Mouse (Mus musculus): ENCODE results near the gene Vmn1r107. TPM values are rescaled to one million over a fixed set of nuclear protein-coding genes. Genes with fewer than 3 reads are reported as not detected.
"Not testable (repeated sequence)": the region's sequence is repeated elsewhere in the genome, so short reads cannot be mapped to it uniquely, and the experiment has no call there.

Vmn1r107 gene
- not detected in 2 replicates for polyA plus RNA-seq (2015; fragmentation: Nextera tagmentation; extraction: Ambion mirVana)

DNA sequence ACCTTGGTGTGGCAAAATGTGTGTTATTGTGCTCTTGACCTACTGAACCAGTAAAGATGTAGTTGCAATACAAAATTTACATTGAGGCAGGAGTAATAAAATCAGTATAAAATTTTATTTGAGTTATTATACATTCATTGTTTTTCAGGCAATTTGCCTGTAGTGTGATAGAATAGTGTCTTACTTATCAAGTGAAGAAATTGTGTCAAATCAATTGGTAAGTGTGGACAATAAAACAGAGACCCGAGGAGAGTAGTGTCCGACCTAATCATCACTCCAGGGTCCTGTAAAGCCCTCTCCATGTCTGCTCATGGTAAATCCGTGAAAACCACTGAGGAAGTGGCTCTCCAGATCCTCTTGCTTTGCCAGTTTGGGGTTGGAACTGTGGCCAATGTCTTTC, at the start of gene Vmn1r107:
Gene Vmn1r107 (plus strand): TSS at position 301 of the 400 bp plus-strand sequence.
- H3K4me3 ChIP-seq; H3K27ac ChIP-seq; H3K9ac ChIP-seq; H3K4me1 ChIP-seq; H3K36me3 ChIP-seq; H3K27me3 ChIP-seq; H3K4me2 ChIP-seq; ATAC-seq (ENCODE audit: borderline replicate concordance, extremely low read depth, low FRiP score, low TSS enrichment); H3K9me3 ChIP-seq: not testable (repeated sequence)
- no CpG with 5 or more reads among the region's 3 CpGs for WGBS

DNA sequence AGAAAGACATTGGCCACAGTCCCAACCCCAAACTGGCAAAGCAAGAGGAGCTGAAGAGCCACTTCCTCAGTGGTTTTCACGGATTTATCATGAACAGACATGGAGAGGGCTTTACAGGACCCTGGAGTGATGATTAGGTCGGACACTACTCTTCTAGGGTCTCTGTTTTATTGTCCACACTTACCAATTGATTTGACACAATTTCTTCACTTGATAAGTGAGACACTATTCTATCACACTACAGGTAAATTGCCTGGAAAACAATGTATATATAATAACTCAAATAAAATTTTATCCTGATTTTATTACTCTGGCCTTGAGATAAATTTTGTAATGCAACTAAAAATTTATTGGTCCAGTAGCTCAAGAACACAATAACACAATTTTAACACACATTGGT, 34.4 kb downstream of the Vmn1r107 start, which contains the start of gene Vmn1r111:
Gene Vmn1r111 (minus strand): TSS at position 101 of the 400 bp plus-strand sequence.
- not testable (repeated sequence) for H3K9me3 ChIP-seq; H3K27me3 ChIP-seq; H3K36me3 ChIP-seq; ATAC-seq (ENCODE audit: borderline replicate concordance, extremely low read depth, low FRiP score, low TSS enrichment); H3K9ac ChIP-seq; H3K27ac ChIP-seq; H3K4me3 ChIP-seq; H3K4me1 ChIP-seq; H3K4me2 ChIP-seq
- WGBS: no CpG with 5 or more reads among the region's 2 CpGs

Other genes starting within 250 kb of the Vmn1r107 start
- gene Vmn1r101, start 226.3 kb upstream of the Vmn1r107 start, polyA plus RNA-seq (2015; fragmentation: Nextera tagmentation; extraction: Ambion mirVana): not detected in 2 replicates
- not detected in 2 replicates for gene Gm10670, start 194.0 kb upstream of the Vmn1r107 start, polyA plus RNA-seq (2015; fragmentation: Nextera tagmentation; extraction: Ambion mirVana)
- gene Vmn1r103, start 158.4 kb upstream of the Vmn1r107 start, polyA plus RNA-seq (2015; fragmentation: Nextera tagmentation; extraction: Ambion mirVana): not detected in 2 replicates
- gene Vmn1r104, start 135.1 kb upstream of the Vmn1r107 start, polyA plus RNA-seq (2015; fragmentation: Nextera tagmentation; extraction: Ambion mirVana): not detected in 2 replicates
- gene Gm5726, start 123.2 kb upstream of the Vmn1r107 start, polyA plus RNA-seq (2015; fragmentation: Nextera tagmentation; extraction: Ambion mirVana): not detected in 2 replicates
- not detected in 2 replicates for gene Gm4141, start 92.7 kb upstream of the Vmn1r107 start, polyA plus RNA-seq (2015; fragmentation: Nextera tagmentation; extraction: Ambion mirVana)
- gene Gm4513, start 69.9 kb upstream of the Vmn1r107 start, polyA plus RNA-seq (2015; fragmentation: Nextera tagmentation; extraction: Ambion mirVana): not detected in 2 replicates
- not detected in 2 replicates for gene Vmn1r111, start 34.3 kb downstream of the Vmn1r107 start, polyA plus RNA-seq (2015; fragmentation: Nextera tagmentation; extraction: Ambion mirVana)
- not detected in 2 replicates for gene Gm10668, start 61.7 kb downstream of the Vmn1r107 start, polyA plus RNA-seq (2015; fragmentation: Nextera tagmentation; extraction: Ambion mirVana)
- not detected in 2 replicates for gene Vmn1r112, start 102.3 kb downstream of the Vmn1r107 start, polyA plus RNA-seq (2015; fragmentation: Nextera tagmentation; extraction: Ambion mirVana)
- not detected in 2 replicates for gene Vmn1r113, start 118.4 kb downstream of the Vmn1r107 start, polyA plus RNA-seq (2015; fragmentation: Nextera tagmentation; extraction: Ambion mirVana)
- gene Vmn1r114, start 143.3 kb downstream of the Vmn1r107 start, polyA plus RNA-seq (2015; fragmentation: Nextera tagmentation; extraction: Ambion mirVana): not detected in 2 replicates
- gene Vmn1r115, start 176.1 kb downstream of the Vmn1r107 start, polyA plus RNA-seq (2015; fragmentation: Nextera tagmentation; extraction: Ambion mirVana): not detected in 2 replicates
- gene Vmn1r116, start 203.3 kb downstream of the Vmn1r107 start, polyA plus RNA-seq (2015; fragmentation: Nextera tagmentation; extraction: Ambion mirVana): not detected in 2 replicates
- gene Vmn1r117, start 215.2 kb downstream of the Vmn1r107 start, polyA plus RNA-seq (2015; fragmentation: Nextera tagmentation; extraction: Ambion mirVana): not detected in 2 replicates
- gene Vmn1r118, start 243.4 kb downstream of the Vmn1r107 start, polyA plus RNA-seq (2015; fragmentation: Nextera tagmentation; extraction: Ambion mirVana): not detected in 2 replicates